Mouse (Mus musculus) megakaryocyte-erythroid progenitor cell, adult 5-6 weeks (primary cell): Measurements from ENCODE around the gene Drd3. TPM values are rescaled to one million over a fixed set of nuclear protein-coding genes. Genes with fewer than 3 reads are reported as not detected.

Experiments used
- ATAC-seq: replicated peaks from 2 replicates; pipeline ENCODE4 v1.8.0; 2016; ENCODE audit warnings: mild to moderate bottlenecking, inconsistent platforms; ENCODE audit not compliant: severe bottlenecking, poor library complexity, low FRiP score, low TSS enrichment
- total RNA-seq, 2 experiments: library from RNA; stranded (forward) in 1 of 2; stranded (reverse) in 1 of 2; fragments of 200-1000, 215-1000 nt in 1 of 2; fragments of >200 nt in 1 of 2; fragmentation: Nextera tagmentation in 1 of 2; gene quantifications; 2 replicates each; pipeline ENCODE4 v1.2.3; 2014 to 2017

Gene Drd3
- total RNA-seq, 2 experiments from 2014 or later, result not detected

GRCm38 (mm10) chr16:43800119-43800721 lies 46.4 kb downstream of the Drd3 start:
- no peak for ATAC-seq

- ATAC-seq, result no peak
Observed at GRCm38 (mm10) chr16:43801137-43801536, 47.3 kb downstream of the Drd3 start.

- ATAC-seq, result peak; percentile 92
Observed at GRCm38 (mm10) chr16:43801791-43802307, 48.0 kb downstream of the Drd3 start.

GRCm38 (mm10) chr16:43802466-43802865 lies 48.6 kb downstream of the Drd3 start:
- no peak for ATAC-seq

GRCm38 (mm10) chr16:43804364-43804763 lies 50.5 kb downstream of the Drd3 start:
- no peak for ATAC-seq

- no peak for ATAC-seq
Observed at GRCm38 (mm10) chr16:43807048-43807447, 53.2 kb downstream of the Drd3 start.

GRCm38 (mm10) chr16:43809429-43809828 lies 55.6 kb downstream of the Drd3 start:
- no peak for ATAC-seq

GRCm38 (mm10) chr16:43811402-43811801 lies 57.6 kb downstream of the Drd3 start:
- ATAC-seq, result no peak

- ATAC-seq, result no peak
Observed at GRCm38 (mm10) chr16:43814644-43815043, 60.8 kb downstream of the Drd3 start.

GRCm38 (mm10) chr16:43816321-43816720 lies 62.5 kb downstream of the Drd3 start:
- no peak for ATAC-seq

GRCm38 (mm10) chr16:43818404-43818803 lies 64.6 kb downstream of the Drd3 start:
- no peak for ATAC-seq

GRCm38 (mm10) chr16:43827492-43827891 lies 73.7 kb downstream of the Drd3 start:
- no peak for ATAC-seq

GRCm38 (mm10) chr16:43831957-43832356 lies 78.1 kb downstream of the Drd3 start:
- ATAC-seq, result no peak

- ATAC-seq, result no peak
Observed at GRCm38 (mm10) chr16:43841236-43841635, 87.4 kb downstream of the Drd3 start.

- ATAC-seq, result no peak
Observed at GRCm38 (mm10) chr16:43849839-43850238, 96.0 kb downstream of the Drd3 start.

GRCm38 (mm10) chr16:43858941-43859476 lies 105.2 kb downstream of the Drd3 start:
- ATAC-seq, result no peak

- ATAC-seq, result 0 out of 2 replicates have a peak, but pooled peaks have one; percentile 57
Observed at GRCm38 (mm10) chr16:43860624-43861023, 106.8 kb downstream of the Drd3 start.

GRCm38 (mm10) chr16:43869805-43870204 lies 116.0 kb downstream of the Drd3 start:
- no peak for ATAC-seq

GRCm38 (mm10) chr16:43871419-43871818 lies 117.6 kb downstream of the Drd3 start:
- ATAC-seq, result no peak
